Mouse (Mus musculus): ENCODE results near the gene Abcb8. TPM values are rescaled to one million over a fixed set of nuclear protein-coding genes. Genes with fewer than 3 reads are reported as not detected.
A peak's percentile ranks its signal among the peaks of the same experiment; 100 is the strongest.

Abcb8 gene
- polyA plus RNA-seq, 1 experiment from 2014 or later: 49.4 TPM

GRCm38 (mm10) chr5:24452030-24452690, 58.7 kb downstream of the Abcb8 start, which contains the start of gene Agap3:
Gene Agap3 (plus strand): TSS chr5:24452177.
- peak within 1 kb of the TSS; percentile 93 for H3K27ac ChIP-seq (replicated peaks)
- H3K4me1 ChIP-seq: peaks cover 62% of the 10 kb centered on the region
- no peaks in the 10 kb centered on the region for H3K36me3 ChIP-seq
- peak within 1 kb of the TSS; percentile 85 for H3K9ac ChIP-seq (replicated peaks)
- under 1% methylated on average over 44 of the region's 85 CpGs for WGBS
- H3K27me3 ChIP-seq (replicated peaks): 0 out of 2 replicates have a peak, but pooled peaks cover 3% of the 10 kb centered on the region
- H3K4me2 ChIP-seq: peak within 1 kb of the TSS; percentile 91
- H3K4me3 ChIP-seq (replicated peaks): peak within 1 kb of the TSS; percentile 85
- no peaks in the 10 kb centered on the region for H3K9me3 ChIP-seq (replicated peaks)
- peak; percentile 14 for ATAC-seq (ENCODE audit: low FRiP score)

- Histone ChIP-seq H3K36me3 (no peaks in the 10 kb centered on the region), H3K9ac (replicated peaks) (peak overlapping the region; percentile 85), H3K27me3 (replicated peaks) (0 out of 2 replicates have a peak, but pooled peaks cover 3% of the 10 kb centered on the region), H3K4me3 (replicated peaks) (peak overlapping the region; percentile 85), H3K4me1 (peaks cover 59% of the 10 kb centered on the region), H3K27ac (replicated peaks) (peak overlapping the region; percentile 93), H3K4me2 (peak overlapping the region; percentile 91), H3K9me3 (replicated peaks) (no peaks in the 10 kb centered on the region)
- ATAC-seq (ENCODE audit: low FRiP score): peak; percentile 4; the same call in 1 of the 2 replicates
- under 1% methylated on average over 28 of the region's 29 CpGs for WGBS
These were observed 59.3 kb downstream of the Abcb8 start for GRCm38 (mm10) chr5:24452691-24453233.

- no peak for ATAC-seq (ENCODE audit: low FRiP score)
- H3K9me3 ChIP-seq (replicated peaks): no peaks in the 10 kb centered on the region
- 8% methylated on average over 5 of the region's 5 CpGs for WGBS
These were observed 60.0 kb downstream of the Abcb8 start for GRCm38 (mm10) chr5:24453283-24453984.

GRCm38 (mm10) chr5:24453985-24454303, 60.5 kb downstream of the Abcb8 start:
- H3K4me2 ChIP-seq: peak overlapping the region; percentile 91
- 3% methylated on average over 2 of the region's 2 CpGs for WGBS
- H3K4me1 ChIP-seq: peaks cover 52% of the 10 kb centered on the region
- H3K27me3 ChIP-seq (replicated peaks): 0 out of 2 replicates have a peak, but pooled peaks cover under 1% of the 10 kb centered on the region
- no peak for ATAC-seq (ENCODE audit: low FRiP score)
- no peaks in the 10 kb centered on the region for H3K9me3 ChIP-seq (replicated peaks)
- peak overlapping the region; percentile 85 for H3K9ac ChIP-seq (replicated peaks)
- peak overlapping the region; percentile 85 for H3K4me3 ChIP-seq (replicated peaks)
- peaks cover 5% of the 10 kb centered on the region; the same call in 1 of the 2 replicates for H3K36me3 ChIP-seq
- peak overlapping the region; percentile 93; the same call in 1 of the 2 replicates for H3K27ac ChIP-seq (replicated peaks)

More at GRCm38 (mm10) chr5:24453283-24453984, 60.0 kb downstream of the Abcb8 start:
- Histone ChIP-seq H3K4me2 (peak overlapping the region; percentile 91), H3K27ac (replicated peaks) (peak overlapping the region; percentile 93), H3K4me3 (replicated peaks) (peak overlapping the region; percentile 85), H3K36me3 (peaks cover 5% of the 10 kb centered on the region; the same call in 1 of the 2 replicates), H3K27me3 (replicated peaks) (0 out of 2 replicates have a peak, but pooled peaks cover 3% of the 10 kb centered on the region), H3K4me1 (peaks cover 53% of the 10 kb centered on the region), H3K9ac (replicated peaks) (peak overlapping the region; percentile 85)

- no peak for ATAC-seq (ENCODE audit: low FRiP score)
- Histone ChIP-seq H3K27me3 (replicated peaks) (no peaks in the 10 kb centered on the region), H3K9ac (replicated peaks) (0 out of 2 replicates have a peak overlapping the region, but pooled peaks have one; percentile 14), H3K4me1 (peaks cover 53% of the 10 kb centered on the region), H3K4me2 (peak overlapping the region; percentile 91), H3K4me3 (replicated peaks) (0 out of 2 replicates have a peak overlapping the region, but pooled peaks have one; percentile 1), H3K27ac (replicated peaks) (no peak overlapping the region), H3K9me3 (replicated peaks) (no peaks in the 10 kb centered on the region), H3K36me3 (peaks cover 5% of the 10 kb centered on the region; the same call in 1 of the 2 replicates)
- WGBS: 58% methylated on average over 3 of the region's 3 CpGs
These were observed 61.6 kb downstream of the Abcb8 start for GRCm38 (mm10) chr5:24455076-24455475.

- Histone ChIP-seq H3K4me1 (peaks cover 56% of the 10 kb centered on the region), H3K9me3 (replicated peaks) (no peaks in the 10 kb centered on the region), H3K4me3 (replicated peaks) (no peak overlapping the region), H3K4me2 (peak overlapping the region; percentile 91), H3K27me3 (replicated peaks) (no peaks in the 10 kb centered on the region), H3K36me3 (peaks cover 5% of the 10 kb centered on the region; the same call in 1 of the 2 replicates), H3K9ac (replicated peaks) (0 out of 2 replicates have a peak overlapping the region, but pooled peaks have one; percentile 14), H3K27ac (replicated peaks) (0 out of 2 replicates have a peak overlapping the region, but pooled peaks have one; percentile 37)
- 54% methylated on average over 7 of the region's 7 CpGs for whole genome bisulfite sequencing
- no peak for ATAC-seq (ENCODE audit: low FRiP score)
These were observed 62.1 kb downstream of the Abcb8 start for GRCm38 (mm10) chr5:24455613-24456012.

Other genes starting within 250 kb of the Abcb8 start
- 14.1 and 15.3 TPM in 2 replicates for gene Nupl2, start 228.7 kb upstream of the Abcb8 start, polyA plus RNA-seq (2015; fragmentation: Nextera tagmentation; extraction: Ambion mirVana)
- gene Kcnh2, start 42.1 kb upstream of the Abcb8 start, polyA plus RNA-seq (2015; fragmentation: Nextera tagmentation; extraction: Ambion mirVana): 12.7 and 18.2 TPM in 2 replicates
- 9.3 and 10.6 TPM in 2 replicates for gene Nos3, start 28.9 kb upstream of the Abcb8 start, polyA plus RNA-seq (2015; fragmentation: Nextera tagmentation; extraction: Ambion mirVana)
- gene Atg9b, start 1.5 kb upstream of the Abcb8 start, polyA plus RNA-seq (2015; fragmentation: Nextera tagmentation; extraction: Ambion mirVana): 4.0 and 4.8 TPM in 2 replicates
- gene Asic3, start 19.7 kb downstream of the Abcb8 start, polyA plus RNA-seq (2015; fragmentation: Nextera tagmentation; extraction: Ambion mirVana): 1.6 and 2.4 TPM in 2 replicates
- gene Cdk5, start 29.9 kb downstream of the Abcb8 start, polyA plus RNA-seq (2015; fragmentation: Nextera tagmentation; extraction: Ambion mirVana): 113 and 133 TPM in 2 replicates
- gene Slc4a2, start 30.2 kb downstream of the Abcb8 start, polyA plus RNA-seq (2015; fragmentation: Nextera tagmentation; extraction: Ambion mirVana): 15.3 and 19.1 TPM in 2 replicates
- gene Fastk, start 51.6 kb downstream of the Abcb8 start, polyA plus RNA-seq (2015; fragmentation: Nextera tagmentation; extraction: Ambion mirVana): 111 TPM in 2 replicates
- 54.8 and 62.8 TPM in 2 replicates for gene Tmub1, start 54.2 kb downstream of the Abcb8 start, polyA plus RNA-seq (2015; fragmentation: Nextera tagmentation; extraction: Ambion mirVana)
- 60.2 and 101 TPM in 2 replicates for gene Agap3, start 58.5 kb downstream of the Abcb8 start, polyA plus RNA-seq (2015; fragmentation: Nextera tagmentation; extraction: Ambion mirVana)
- 5.9 and 13.7 TPM in 2 replicates for gene Gbx1, start 133.5 kb downstream of the Abcb8 start, polyA plus RNA-seq (2015; fragmentation: Nextera tagmentation; extraction: Ambion mirVana)
- gene Asb10, start 147.3 kb downstream of the Abcb8 start, polyA plus RNA-seq (2015; fragmentation: Nextera tagmentation; extraction: Ambion mirVana): 0.40 and 0.87 TPM in 2 replicates
- gene 4931409K22Rik, start 163.1 kb downstream of the Abcb8 start, polyA plus RNA-seq (2015; fragmentation: Nextera tagmentation; extraction: Ambion mirVana): 0.24 and 0.26 TPM in 2 replicates
- 82.8 and 93.1 TPM in 2 replicates for gene Abcf2, start 183.8 kb downstream of the Abcb8 start, polyA plus RNA-seq (2015; fragmentation: Nextera tagmentation; extraction: Ambion mirVana)
- gene Chpf2, start 193.1 kb downstream of the Abcb8 start, polyA plus RNA-seq (2015; fragmentation: Nextera tagmentation; extraction: Ambion mirVana): 19.3 and 21.2 TPM in 2 replicates
- 111 and 135 TPM in 2 replicates for gene Smarcd3, start 230.7 kb downstream of the Abcb8 start, polyA plus RNA-seq (2015; fragmentation: Nextera tagmentation; extraction: Ambion mirVana)